8 mouse cellular contexts compared by ENCODE assay signal in genomic region chr10:84707226-84707625, GRCm38 (mm10). TPM values are rescaled to one million over a fixed set of nuclear protein-coding genes. Genes with fewer than 3 reads are reported as not detected.
DNase-seq lines count a peak whose midpoint lies in the region; ATAC-seq lines count a peak whose summit lies in the region.

No protein-coding gene starts in this region.

- H3K36me3 ChIP-seq in liver, embryonic 12.5 days, result peaks cover 16% of the 10 kb centered on the region
- H3K36me3 ChIP-seq in stomach, embryonic 16.5 days (ENCODE audit: control insufficient read depth, insufficient read depth, low read length), result no peaks in the 10 kb centered on the region

- no peaks in the 10 kb centered on the region for H3K27me3 ChIP-seq in liver, embryonic 12.5 days (replicated peaks)
- no peaks in the 10 kb centered on the region for H3K27me3 ChIP-seq in stomach, embryonic 16.5 days (ENCODE audit: control insufficient read depth, insufficient read depth, low read length)

- 0 out of 2 replicates have a peak overlapping the region, but pooled peaks have one; percentile 3 for H3K9ac ChIP-seq in liver, embryonic 12.5 days
- H3K9ac ChIP-seq in stomach, embryonic 16.5 days (ENCODE audit: low read length), result no peak overlapping the region

- no peak overlapping the region for H3K4me3 ChIP-seq in liver, embryonic 12.5 days
- H3K4me3 ChIP-seq in stomach, embryonic 16.5 days (replicated peaks; ENCODE audit: low read length), result no peak overlapping the region

- no peaks in the 10 kb centered on the region for H3K9me3 ChIP-seq in liver, embryonic 12.5 days (replicated peaks)
- H3K9me3 ChIP-seq in stomach, embryonic 16.5 days (replicated peaks; ENCODE audit: control insufficient read depth, low read length), result no peaks in the 10 kb centered on the region

- no peak for ATAC-seq in liver, embryonic 12.5 days
- no peak for ATAC-seq in stomach, embryonic 16.5 days (ENCODE audit: insufficient read depth, low FRiP score)
- no peak for ATAC-seq in inflammation-experienced regulatory T-cells, adult 6 months

- no peak overlapping the region for H3K27ac ChIP-seq in liver, embryonic 12.5 days
- H3K27ac ChIP-seq in stomach, embryonic 16.5 days (ENCODE audit: low read length), result peak overlapping the region; percentile 38

- no peak overlapping the region for H3K4me2 ChIP-seq in liver, embryonic 12.5 days
- no peak overlapping the region for H3K4me2 ChIP-seq in stomach, embryonic 16.5 days (ENCODE audit: low read depth, low read length)

- WGBS in liver, embryonic 12.5 days (ENCODE audit: insufficient replicate concordance), result 48% methylated on average over 6 of the region's 6 CpGs
- WGBS in stomach, embryonic 16.5 days, result 50% methylated on average over 6 of the region's 6 CpGs

- H3K4me1 ChIP-seq in liver, embryonic 12.5 days, result peaks cover 12% of the 10 kb centered on the region
- H3K4me1 ChIP-seq in stomach, embryonic 16.5 days (ENCODE audit: control insufficient read depth, insufficient read depth, low read length), result peaks cover 9% of the 10 kb centered on the region; the same call in 1 of the 2 replicates

- no peak for DNase-seq in liver
- peak; percentile 33 for DNase-seq in heart, postnatal 4 days
- peak; percentile 32 for DNase-seq in lung, postnatal 10 days
- no peak for DNase-seq in kidney, postnatal 14 days
- DNase-seq in cerebellum, postnatal 36 days, result no peak

RNA-seq across cellular contexts. Expression of gene Rfx4, which starts 48.6 kb away (rescaled TPM):
- not detected in 2 replicates for polyA plus RNA-seq in liver, embryonic 12.5 days (2016; fragmentation: Nextera tagmentation; extraction: Ambion mirVana)
- total RNA-seq in heart, postnatal 4 days (2021), result not detected
- polyA plus RNA-seq in stomach, embryonic 16.5 days (2015; fragmentation: Nextera tagmentation; extraction: Ambion mirVana), result 0.06 TPM in 1 of 2 replicates, not detected in the other
- polyA plus RNA-seq in inflammation-experienced regulatory T-cells, adult 6 months (2017; shearing (Covaris generic)), result under 1 TPM in 1 of 3 experiments, not detected in 2; 0.18 TPM

Comparison
In these comparisons a context has a peak if more than half of its experiments do, and no peak if none do; other contexts are left out.
1. DNase-seq: peak in heart, postnatal 4 days (single experiment) and lung, postnatal 10 days (single experiment); none in liver (single experiment), kidney, postnatal 14 days (single experiment) and cerebellum, postnatal 36 days (0 of 2).